Comparison of ENCODE assay signal across 8 mouse cellular contexts in the genomic region with DNA sequence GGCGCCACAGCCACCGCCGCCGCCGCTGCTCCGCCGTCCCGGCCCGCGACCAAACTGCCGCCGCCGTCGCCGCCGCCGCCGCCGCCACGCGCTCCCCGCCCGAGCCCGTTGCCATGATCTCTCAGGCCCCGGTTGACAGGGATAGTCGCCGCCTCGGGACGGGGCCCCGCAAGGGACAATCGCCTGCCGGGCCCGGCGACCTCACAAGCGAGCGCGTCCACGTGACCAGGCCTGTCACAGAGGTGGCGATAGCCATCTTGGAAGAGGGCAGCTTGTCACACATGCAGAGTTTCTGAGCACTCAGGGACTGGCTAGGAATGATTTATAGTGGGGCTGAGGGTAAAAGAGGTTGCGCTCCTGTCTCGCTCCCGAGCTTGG. TPM values are rescaled to one million over a fixed set of nuclear protein-coding genes. Genes with fewer than 3 reads are reported as not detected.
A peak's percentile ranks its signal among the peaks of the same experiment; 100 is the strongest.
DNase-seq lines count a peak whose midpoint lies in the region; ATAC-seq and TF ChIP-seq lines count a peak whose summit lies in the region.

TSS of gene Ttll11 (minus strand) at position 270 of the 378 bp plus-strand sequence.

- in situ Hi-C loops in ES-E14 (cut with MboI; ENCODE audit: low sequenced_read_pairs in 2 of 2, unreplicated experiment in 2 of 2) = no loop called here

- intact Hi-C loops in heart, postnatal 25 days (cut with DNase I) = loop anchor here (5.0 kb wide), 1 partner anchor 58 kb away; no protein-coding TSS in a partner anchor

- no peaks in the 10 kb centered on the region for H3K9me3 ChIP-seq in ES-E14 (ENCODE audit: control insufficient read depth, insufficient read depth, low read depth, low read length)
- no peaks in the 10 kb centered on the region for H3K9me3 ChIP-seq in forebrain, embryonic 15.5 days

- no peaks in the 10 kb centered on the region for H3K36me3 ChIP-seq in ES-E14 (ENCODE audit: control insufficient read depth, insufficient read depth, low read length, poor library complexity, severe bottlenecking)
- H3K36me3 ChIP-seq in forebrain, embryonic 15.5 days = no peaks in the 10 kb centered on the region

- peak; percentile 35; the same call in 1 of the 2 replicates for TF ChIP-seq POLR2A in lung, adult 2 months (IDR thresholded peaks at IDR 0.05; ENCODE audit: borderline replicate concordance, extremely low read depth, low read depth, low read length)

- WGBS in forebrain, embryonic 15.5 days = under 1% methylated on average over 42 of the region's 42 CpGs
- WGBS in lung, adult 2 months = under 1% methylated on average over 42 of the region's 42 CpGs

- H3K4me1 ChIP-seq in ES-E14 (ENCODE audit: control insufficient read depth in 2 of 2, insufficient read depth in 2 of 2, low read length in 2 of 2, poor library complexity in 1 of 2) = no peaks in the 10 kb centered on the region; a peak in 1 of 4 replicates
- peaks cover 23% of the 10 kb centered on the region for H3K4me1 ChIP-seq in forebrain, embryonic 15.5 days
- H3K4me1 ChIP-seq in lung, adult 2 months (ENCODE audit: control insufficient read depth, insufficient read depth, low read length) = peaks cover 9% of the 10 kb centered on the region

- DNase-seq in ES-E14 (ENCODE audit: low read depth, low spot score) = peak; percentile 71
- peak; percentile 96 for DNase-seq in cerebellum, adult 11-12 months
- DNase-seq in heart, postnatal 25 days (ENCODE audit: low spot score) = peak; percentile 89
- peak; percentile 93 to 97 for DNase-seq in layer of hippocampus, adult 18-20 months (ENCODE audit: low spot score in 2 of 2)
- DNase-seq in lung, adult 2 months = peak; percentile 91
- peak; percentile 79 for DNase-seq in thymus, adult 18-20 months

- peak; percentile 90 for ATAC-seq in forebrain, embryonic 15.5 days (replicated peaks)
- peak; percentile 74 for ATAC-seq in neutrophil, adult 5-6 weeks (ENCODE audit: extremely low read depth, insufficient number of reproducible peaks, low FRiP score, poor library complexity, severe bottlenecking)

- H3K4me3 ChIP-seq in ES-E14 (ENCODE audit: insufficient read depth in 1 of 2, low read depth in 1 of 2, low read length in 2 of 2, poor library complexity in 1 of 2, severe bottlenecking in 1 of 2) = peak within 1 kb of the TSS; percentile 66 to 95
- H3K4me3 ChIP-seq in forebrain, embryonic 15.5 days = peak within 1 kb of the TSS; percentile 72
- peak within 1 kb of the TSS; percentile 73 for H3K4me3 ChIP-seq in lung, adult 2 months (replicated peaks; ENCODE audit: extremely low read depth, low read depth, low read length)

- no peak for TF ChIP-seq CTCF in lung, adult 2 months (IDR thresholded peaks at IDR 0.05; ENCODE audit: insufficient read depth, low read length)

- no peaks in the 10 kb centered on the region for H3K27me3 ChIP-seq in forebrain, embryonic 15.5 days

- H3K27ac ChIP-seq in ES-E14 (ENCODE audit: insufficient read depth, low read depth, low read length, poor library complexity, severe bottlenecking) = no peak within 1 kb of the TSS
- H3K27ac ChIP-seq in forebrain, embryonic 15.5 days (replicated peaks) = peak within 1 kb of the TSS; percentile 81

- peak within 1 kb of the TSS; percentile 98 for H3K4me2 ChIP-seq in forebrain, embryonic 15.5 days (replicated peaks)

- H3K9ac ChIP-seq in ES-E14 (ENCODE audit: insufficient read depth, low read depth, low read length, poor library complexity, severe bottlenecking) = peak within 1 kb of the TSS; percentile 84
- peak within 1 kb of the TSS; percentile 83 for H3K9ac ChIP-seq in forebrain, embryonic 15.5 days (replicated peaks)

TF ChIP-seq in ES-E14, 5 proteins besides CTCF, POLR2A, EP300 and RAD21:
- TF ChIP-seq ZC3H11A (IDR thresholded peaks at IDR 0.05; ENCODE audit: borderline replicate concordance, low read depth, low read length) (no peak), HCFC1 (IDR thresholded peaks at IDR 0.05; ENCODE audit: borderline replicate concordance, insufficient read depth, low read length) (peak; percentile 87)

RNA-seq across cellular contexts. Expression of gene Ttll11, which starts in this region (rescaled TPM):
- total RNA-seq in ES-E14 (2012; rRNA removed) = 0.16 and 0.31 TPM in 2 replicates
- 2.7 and 3.0 TPM in 2 replicates for polyA plus RNA-seq in forebrain, embryonic 15.5 days (2015; fragmentation: Nextera tagmentation; extraction: Ambion mirVana)
- total RNA-seq in heart, postnatal 25 days (2021) = 1 to 10 TPM; 1.1 to 1.2 TPM
- 10 to 100 TPM; 35.2 to 36.8 TPM for total RNA-seq in layer of hippocampus, adult 18-20 months (2021)
- polyA plus RNA-seq in lung, adult 2 months (2012; rRNA removed) = 1.3 and 1.7 TPM in 2 replicates
- 0.25 and 3.4 TPM in 2 replicates for total RNA-seq in neutrophil, adult 5-6 weeks (2017)

Comparison
In these comparisons a context has a peak if more than half of its experiments do, and no peak if none do; other contexts are left out.
1. Peak in DNase-seq, H3K4me3 ChIP-seq and H3K9ac ChIP-seq in ES-E14; RNA of the gene not detected or under 1 TPM.